7 mouse cellular contexts compared by ENCODE assay signal in the genomic region with DNA sequence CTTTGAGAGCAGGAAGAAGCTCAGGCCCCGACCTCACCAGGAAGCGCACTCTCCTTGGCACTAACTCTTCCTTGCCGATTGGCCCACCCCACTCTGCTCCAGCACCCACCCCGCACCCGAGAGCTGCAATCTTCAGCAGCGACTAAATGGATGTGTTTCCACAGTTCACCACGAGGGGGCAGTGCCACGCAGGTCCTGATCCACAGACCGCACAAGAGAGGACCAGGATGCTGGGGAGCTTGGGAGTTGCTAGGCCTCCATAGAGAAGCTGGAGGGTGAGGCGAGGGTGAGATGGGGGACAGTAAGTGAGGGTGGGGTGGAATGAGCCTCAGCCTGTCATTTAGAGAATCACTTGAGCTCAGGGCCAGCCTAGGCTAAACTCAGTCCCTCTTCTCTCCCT. TPM values are rescaled to one million over a fixed set of nuclear protein-coding genes. Genes with fewer than 3 reads are reported as not detected.
A peak's percentile ranks its signal among the peaks of the same experiment; 100 is the strongest.
DNase-seq lines count a peak whose midpoint lies in the region; ATAC-seq lines count a peak whose summit lies in the region.

No protein-coding gene starts in this region.

- WGBS in embryonic facial prominence, embryonic 10.5 days: 3% methylated on average over 10 of the region's 10 CpGs
- 4% methylated on average over 10 of the region's 10 CpGs for WGBS in limb, embryonic 10.5 days
- WGBS in midbrain, embryonic 14.5 days: 2% methylated on average over 10 of the region's 10 CpGs

- no peak overlapping the region for H3K4me3 ChIP-seq in embryonic facial prominence, embryonic 10.5 days
- H3K4me3 ChIP-seq in limb, embryonic 10.5 days: no peak overlapping the region
- H3K4me3 ChIP-seq in midbrain, embryonic 14.5 days (replicated peaks; ENCODE audit: low read depth, low read length): no peak overlapping the region

- H3K9ac ChIP-seq in midbrain, embryonic 14.5 days (replicated peaks; ENCODE audit: low read length): no peak overlapping the region

- peaks cover 65% of the 10 kb centered on the region for H3K4me1 ChIP-seq in embryonic facial prominence, embryonic 10.5 days
- H3K4me1 ChIP-seq in limb, embryonic 10.5 days: peaks cover 28% of the 10 kb centered on the region
- H3K4me1 ChIP-seq in midbrain, embryonic 14.5 days (ENCODE audit: control insufficient read depth, insufficient read depth, low read length): peaks cover 32% of the 10 kb centered on the region

- peaks cover 45% of the 10 kb centered on the region for H3K27me3 ChIP-seq in embryonic facial prominence, embryonic 10.5 days (replicated peaks; ENCODE audit: low read depth, poor library complexity, severe bottlenecking)
- peaks cover 50% of the 10 kb centered on the region for H3K27me3 ChIP-seq in limb, embryonic 10.5 days (ENCODE audit: low read depth, poor library complexity, severe bottlenecking)
- H3K27me3 ChIP-seq in midbrain, embryonic 14.5 days (ENCODE audit: control insufficient read depth, insufficient read depth, low read length): no peaks in the 10 kb centered on the region

- 0 out of 2 replicates have a peak, but pooled peaks have one; percentile 15 for ATAC-seq in midbrain, embryonic 14.5 days (ENCODE audit: low FRiP score, low TSS enrichment)

- no peaks in the 10 kb centered on the region for H3K36me3 ChIP-seq in embryonic facial prominence, embryonic 10.5 days (replicated peaks)
- H3K36me3 ChIP-seq in limb, embryonic 10.5 days: no peaks in the 10 kb centered on the region
- H3K36me3 ChIP-seq in midbrain, embryonic 14.5 days (ENCODE audit: control insufficient read depth, insufficient read depth, low read length): no peaks in the 10 kb centered on the region

- no peak overlapping the region for H3K4me2 ChIP-seq in midbrain, embryonic 14.5 days (ENCODE audit: low read length)

- peak; percentile 84 for DNase-seq in adrenal gland, adult 8-10 months
- DNase-seq in embryonic facial prominence, embryonic 10.5 days (ENCODE audit: low spot score): peak; percentile 87
- peak; percentile 98 for DNase-seq in heart, adult 11 months
- DNase-seq in kidney, adult 11 months: peak; percentile 62
- peak; percentile 91 for DNase-seq in limb, embryonic 10.5 days (ENCODE audit: low spot score)
- peak; percentile 92 for DNase-seq in midbrain, embryonic 14.5 days
- peak; percentile 74 for DNase-seq in spleen, adult 12 weeks (ENCODE audit: low spot score)

- 0 out of 2 replicates have a peak overlapping the region, but pooled peaks have one; percentile 14 for H3K27ac ChIP-seq in embryonic facial prominence, embryonic 10.5 days (replicated peaks)
- H3K27ac ChIP-seq in limb, embryonic 10.5 days: no peak overlapping the region
- H3K27ac ChIP-seq in midbrain, embryonic 14.5 days (replicated peaks; ENCODE audit: low read depth, low read length): no peak overlapping the region

- no peaks in the 10 kb centered on the region for H3K9me3 ChIP-seq in embryonic facial prominence, embryonic 10.5 days
- H3K9me3 ChIP-seq in limb, embryonic 10.5 days (replicated peaks): no peaks in the 10 kb centered on the region
- H3K9me3 ChIP-seq in midbrain, embryonic 14.5 days (ENCODE audit: control insufficient read depth, low read length): no peaks in the 10 kb centered on the region

RNA-seq across cellular contexts. Expression of gene Cryba4, which starts 11.6 kb away (rescaled TPM):
- 100 to 1,000 TPM in 1 of 4 experiments, 10 to 100 TPM in 3; 42.1 to 126 (median 66.3) TPM for total RNA-seq in adrenal gland, adult 8-10 months (2022)
- polyA plus RNA-seq in embryonic facial prominence, embryonic 10.5 days (2016; fragmentation: Nextera tagmentation; extraction: Ambion mirVana): 0.35 and 0.69 TPM in 2 replicates
- 0.34 and 0.46 TPM in 2 replicates for polyA plus RNA-seq in limb, embryonic 10.5 days (2016; fragmentation: Nextera tagmentation; extraction: Ambion mirVana)
- 0.93 and 1.2 TPM in 2 replicates for polyA plus RNA-seq in midbrain, embryonic 14.5 days (2014; fragmentation: Nextera tagmentation; extraction: Ambion mirVana)

RNA-seq across cellular contexts. Expression of gene Crybb1, which starts 14.9 kb away (rescaled TPM):
- 1 to 10 TPM in 3 of 4 experiments, under 1 TPM in 1; 0.74 to 7.0 (median 2.6) TPM for total RNA-seq in adrenal gland, adult 8-10 months (2022)
- polyA plus RNA-seq in embryonic facial prominence, embryonic 10.5 days (2016; fragmentation: Nextera tagmentation; extraction: Ambion mirVana): 0.20 and 0.80 TPM in 2 replicates
- not detected in 2 replicates for polyA plus RNA-seq in limb, embryonic 10.5 days (2016; fragmentation: Nextera tagmentation; extraction: Ambion mirVana)
- polyA plus RNA-seq in midbrain, embryonic 14.5 days (2014; fragmentation: Nextera tagmentation; extraction: Ambion mirVana): 1.9 and 3.8 TPM in 2 replicates

RNA-seq across cellular contexts. Expression of gene Tpst2, which starts 35.7 kb away (rescaled TPM):
- 100 to 1,000 TPM; 143 to 211 (median 173) TPM for total RNA-seq in adrenal gland, adult 8-10 months (2022)
- 34.0 and 35.9 TPM in 2 replicates for polyA plus RNA-seq in embryonic facial prominence, embryonic 10.5 days (2016; fragmentation: Nextera tagmentation; extraction: Ambion mirVana)
- 37.5 and 38.0 TPM in 2 replicates for polyA plus RNA-seq in limb, embryonic 10.5 days (2016; fragmentation: Nextera tagmentation; extraction: Ambion mirVana)
- polyA plus RNA-seq in midbrain, embryonic 14.5 days (2014; fragmentation: Nextera tagmentation; extraction: Ambion mirVana): 24.7 and 26.4 TPM in 2 replicates
